Mouse (Mus musculus): ENCODE results near the gene Fkbp10. TPM values are rescaled to one million over a fixed set of nuclear protein-coding genes. Genes with fewer than 3 reads are reported as not detected.

The Fkbp10 gene
- total and polyA plus RNA-seq, 3 experiments: 0.55 TPM; not detected in 2

DNA sequence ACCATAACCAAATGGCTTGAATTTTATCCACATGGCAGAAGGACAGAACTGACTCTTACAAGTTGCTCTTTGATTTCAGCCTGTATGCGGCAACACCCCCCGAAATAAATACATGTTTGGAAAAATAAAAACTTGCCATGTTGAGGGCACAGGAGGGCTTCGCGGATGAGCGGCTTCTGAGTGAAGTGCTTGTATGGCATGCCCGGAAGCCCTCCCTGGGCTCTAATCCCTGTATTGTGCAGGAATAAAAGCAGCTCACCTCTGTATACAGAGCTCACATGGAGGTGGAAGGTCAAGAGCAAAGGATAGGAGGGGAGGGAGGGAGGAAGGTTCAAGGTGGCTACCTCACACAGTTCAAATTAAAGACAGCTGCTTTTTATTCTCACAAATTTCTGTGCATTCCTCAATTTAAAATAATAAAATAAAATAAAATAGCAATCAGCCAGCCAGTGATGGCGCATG is 23.6 kb upstream of the Fkbp10 start:
- Histone ChIP-seq H3K4me1 (ENCODE audit: insufficient read depth, low read depth, low read length) (no peaks in the 10 kb centered on the region), H3K9me3 (replicated peaks) (no peaks in the 10 kb centered on the region), H3K27me3 (ENCODE audit: insufficient read depth, low read length) (peaks cover 68% of the 10 kb centered on the region), H3K36me3 (replicated peaks) (no peaks in the 10 kb centered on the region), H3K4me3 (ENCODE audit: low read depth, low read length) (no peak overlapping the region)
- TF ChIP-seq GATA2 (IDR thresholded peaks at IDR 0.05; ENCODE audit: borderline replicate concordance, low read depth, low read length) (no peak), POLR2AphosphoS5 (IDR thresholded peaks at IDR 0.05; ENCODE audit: insufficient replicate concordance, low read depth, low read length) (no peak), CTCF (IDR thresholded peaks at IDR 0.05; ENCODE audit: low read depth, low read length) (no peak), GATA1 (IDR thresholded peaks at IDR 0.05; ENCODE audit: borderline replicate concordance, low read length) (no peak), TAL1 (conservative IDR thresholded peaks at IDR 0.05; ENCODE audit: low read depth, low read length) (no peak)
- no peak for ATAC-seq (ENCODE audit: extremely low read depth, insufficient number of reproducible peaks, low FRiP score, poor library complexity, severe bottlenecking)
- DNase-seq (ENCODE audit: low spot score): no peak

DNA sequence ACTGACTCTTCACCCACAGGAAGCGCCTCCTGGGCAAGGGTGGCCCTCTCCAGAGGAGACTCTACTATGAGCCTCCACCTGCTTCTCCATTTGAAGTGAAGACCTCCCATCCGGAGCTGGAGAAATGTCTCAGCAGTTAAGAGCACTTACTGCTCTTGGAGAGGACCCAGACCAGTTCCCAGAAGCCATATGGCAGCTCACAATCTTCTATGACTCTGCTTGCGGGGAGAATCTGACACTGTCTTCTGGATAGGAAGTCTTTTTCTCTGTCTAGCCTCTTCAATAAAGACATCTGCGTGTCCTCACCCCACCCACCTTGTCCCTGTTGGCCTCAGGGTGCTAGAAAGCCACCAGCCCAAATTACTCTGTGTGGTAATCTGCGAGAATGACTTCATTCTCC is 22.5 kb upstream of the Fkbp10 start:
- Histone ChIP-seq H3K4me3 (ENCODE audit: low read depth, low read length) (no peak overlapping the region), H3K27me3 (ENCODE audit: insufficient read depth, low read length) (peaks cover 69% of the 10 kb centered on the region), H3K9me3 (replicated peaks) (no peaks in the 10 kb centered on the region), H3K4me1 (ENCODE audit: insufficient read depth, low read depth, low read length) (peaks cover 5% of the 10 kb centered on the region; the same call in 1 of the 2 replicates), H3K36me3 (replicated peaks) (no peaks in the 10 kb centered on the region)
- ATAC-seq (ENCODE audit: extremely low read depth, insufficient number of reproducible peaks, low FRiP score, poor library complexity, severe bottlenecking): no peak
- TF ChIP-seq GATA2 (IDR thresholded peaks at IDR 0.05; ENCODE audit: borderline replicate concordance, low read depth, low read length): no peak
- DNase-seq (ENCODE audit: low spot score): no peak

DNA sequence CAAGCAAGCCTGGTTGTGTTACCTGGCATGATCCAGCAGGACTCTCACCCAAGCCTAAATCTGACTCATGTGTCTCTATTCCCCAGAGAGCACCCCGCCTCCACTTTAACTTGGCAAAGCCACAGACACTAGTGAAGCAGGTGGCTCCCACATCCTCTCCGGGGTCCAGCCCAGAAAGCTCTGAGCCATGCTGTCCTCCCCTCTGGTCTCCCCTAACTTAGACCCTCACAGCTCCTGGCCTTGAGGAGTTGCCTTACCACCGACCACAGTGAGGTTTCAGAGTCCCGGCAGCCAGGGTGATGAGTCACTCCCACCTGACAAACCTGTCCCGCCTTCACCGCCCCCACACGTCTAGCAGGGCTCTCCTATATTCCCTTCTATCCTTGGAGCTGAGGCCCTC is 21.8 kb upstream of the Fkbp10 start:
- Histone ChIP-seq H3K4me1 (ENCODE audit: insufficient read depth, low read depth, low read length) (peaks cover 5% of the 10 kb centered on the region; the same call in 1 of the 2 replicates), H3K36me3 (replicated peaks) (no peaks in the 10 kb centered on the region), H3K4me3 (ENCODE audit: low read depth, low read length) (no peak overlapping the region), H3K27me3 (ENCODE audit: insufficient read depth, low read length) (peaks cover 64% of the 10 kb centered on the region), H3K9me3 (replicated peaks) (no peaks in the 10 kb centered on the region)
- ATAC-seq (ENCODE audit: extremely low read depth, insufficient number of reproducible peaks, low FRiP score, poor library complexity, severe bottlenecking) (no peak), DNase-seq (ENCODE audit: low spot score) (no peak)
- TF ChIP-seq GATA2 (IDR thresholded peaks at IDR 0.05; ENCODE audit: borderline replicate concordance, low read depth, low read length): no peak
- no peak for TF ChIP-seq CTCF (IDR thresholded peaks at IDR 0.05; ENCODE audit: low read depth, low read length)
- no peak for TF ChIP-seq TAL1 (conservative IDR thresholded peaks at IDR 0.05; ENCODE audit: low read depth, low read length)
- no peak for TF ChIP-seq GATA1 (IDR thresholded peaks at IDR 0.05; ENCODE audit: borderline replicate concordance, low read length)
- TF ChIP-seq POLR2AphosphoS5 (IDR thresholded peaks at IDR 0.05; ENCODE audit: insufficient replicate concordance, low read depth, low read length): no peak

DNA sequence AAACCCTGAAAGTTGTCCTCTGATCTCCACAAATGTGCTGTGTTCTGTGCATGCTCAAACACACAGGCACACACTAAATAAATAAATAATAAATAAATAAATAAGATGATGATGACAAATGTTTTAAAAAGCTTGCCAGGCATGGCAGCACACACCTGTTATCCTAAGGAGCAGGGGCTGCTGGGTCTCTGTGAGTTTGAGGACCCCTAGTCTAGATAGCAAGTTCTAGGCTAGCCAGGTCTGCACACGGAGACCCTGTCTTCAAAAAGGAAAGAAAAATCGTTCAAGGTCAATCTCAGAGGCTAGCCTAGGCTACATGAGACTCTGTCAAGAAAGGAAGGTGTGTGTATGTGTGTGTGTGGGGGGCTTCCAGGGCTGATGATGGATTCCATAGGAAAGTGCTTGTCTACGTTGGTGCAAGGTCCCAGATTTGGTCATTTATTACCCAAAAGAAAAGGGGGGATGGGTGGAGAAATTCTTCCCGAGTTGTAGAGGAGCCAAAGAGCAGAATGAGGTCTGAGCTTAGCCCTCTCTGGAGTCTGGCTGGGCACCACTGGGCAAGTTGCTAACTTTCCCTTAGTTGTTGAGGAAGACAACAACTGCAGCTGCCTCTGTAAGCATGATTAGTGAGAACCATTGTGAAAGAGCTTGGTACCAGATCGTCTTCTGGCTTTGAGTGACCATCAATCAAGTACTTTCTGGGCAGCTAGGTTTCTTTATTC is 21.0 kb upstream of the Fkbp10 start:
- H3K4me3 ChIP-seq (ENCODE audit: low read depth, low read length): no peak overlapping the region
- H3K27me3 ChIP-seq (ENCODE audit: insufficient read depth, low read length): peaks cover 64% of the 10 kb centered on the region
- no peaks in the 10 kb centered on the region for H3K9me3 ChIP-seq (replicated peaks)
- no peak for ATAC-seq (ENCODE audit: extremely low read depth, insufficient number of reproducible peaks, low FRiP score, poor library complexity, severe bottlenecking)
- no peak for DNase-seq (ENCODE audit: low spot score)
- TF ChIP-seq POLR2AphosphoS5 (IDR thresholded peaks at IDR 0.05; ENCODE audit: insufficient replicate concordance, low read depth, low read length): no peak
- no peak for TF ChIP-seq GATA1 (IDR thresholded peaks at IDR 0.05; ENCODE audit: borderline replicate concordance, low read length)
- no peak for TF ChIP-seq CTCF (IDR thresholded peaks at IDR 0.05; ENCODE audit: low read depth, low read length)
- no peak for TF ChIP-seq TAL1 (conservative IDR thresholded peaks at IDR 0.05; ENCODE audit: low read depth, low read length)
- no peak for TF ChIP-seq GATA2 (IDR thresholded peaks at IDR 0.05; ENCODE audit: borderline replicate concordance, low read depth, low read length)
- peaks cover 5% of the 10 kb centered on the region; the same call in 1 of the 2 replicates for H3K4me1 ChIP-seq (ENCODE audit: insufficient read depth, low read depth, low read length)
- no peaks in the 10 kb centered on the region for H3K36me3 ChIP-seq (replicated peaks)

DNA sequence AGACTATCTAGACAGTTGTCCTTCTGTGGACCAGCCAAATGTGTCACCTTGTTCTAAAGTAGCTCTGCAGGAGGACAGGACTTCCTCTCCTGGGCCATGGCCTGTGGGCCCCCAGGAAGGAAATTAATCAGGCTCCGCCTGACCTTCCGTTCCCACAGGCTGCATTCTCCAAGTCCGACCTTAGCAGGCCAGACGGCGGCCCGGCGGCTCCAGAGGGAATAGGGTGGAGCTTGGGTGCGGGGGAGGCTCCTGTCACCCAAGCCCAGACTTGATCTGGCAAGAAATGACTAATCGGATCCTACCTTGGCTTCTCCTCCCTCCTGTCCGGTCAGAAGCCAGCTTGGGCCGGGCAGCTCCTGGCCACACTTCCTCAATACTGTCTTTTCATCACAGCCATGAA is 20.3 kb upstream of the Fkbp10 start:
- H3K4me1 ChIP-seq (ENCODE audit: insufficient read depth, low read depth, low read length): peaks cover 5% of the 10 kb centered on the region; the same call in 1 of the 2 replicates
- no peak for DNase-seq (ENCODE audit: low spot score)
- ATAC-seq (ENCODE audit: extremely low read depth, insufficient number of reproducible peaks, low FRiP score, poor library complexity, severe bottlenecking): no peak
- peaks cover 62% of the 10 kb centered on the region for H3K27me3 ChIP-seq (ENCODE audit: insufficient read depth, low read length)
- no peaks in the 10 kb centered on the region for H3K36me3 ChIP-seq (replicated peaks)
- H3K9me3 ChIP-seq (replicated peaks): no peaks in the 10 kb centered on the region
- no peak overlapping the region for H3K4me3 ChIP-seq (ENCODE audit: low read depth, low read length)
- no peak for TF ChIP-seq GATA1 (IDR thresholded peaks at IDR 0.05; ENCODE audit: borderline replicate concordance, low read length)
- no peak for TF ChIP-seq POLR2AphosphoS5 (IDR thresholded peaks at IDR 0.05; ENCODE audit: insufficient replicate concordance, low read depth, low read length)
- TF ChIP-seq GATA2 (IDR thresholded peaks at IDR 0.05; ENCODE audit: borderline replicate concordance, low read depth, low read length): no peak
- no peak for TF ChIP-seq CTCF (IDR thresholded peaks at IDR 0.05; ENCODE audit: low read depth, low read length)
- no peak for TF ChIP-seq TAL1 (conservative IDR thresholded peaks at IDR 0.05; ENCODE audit: low read depth, low read length)

DNA sequence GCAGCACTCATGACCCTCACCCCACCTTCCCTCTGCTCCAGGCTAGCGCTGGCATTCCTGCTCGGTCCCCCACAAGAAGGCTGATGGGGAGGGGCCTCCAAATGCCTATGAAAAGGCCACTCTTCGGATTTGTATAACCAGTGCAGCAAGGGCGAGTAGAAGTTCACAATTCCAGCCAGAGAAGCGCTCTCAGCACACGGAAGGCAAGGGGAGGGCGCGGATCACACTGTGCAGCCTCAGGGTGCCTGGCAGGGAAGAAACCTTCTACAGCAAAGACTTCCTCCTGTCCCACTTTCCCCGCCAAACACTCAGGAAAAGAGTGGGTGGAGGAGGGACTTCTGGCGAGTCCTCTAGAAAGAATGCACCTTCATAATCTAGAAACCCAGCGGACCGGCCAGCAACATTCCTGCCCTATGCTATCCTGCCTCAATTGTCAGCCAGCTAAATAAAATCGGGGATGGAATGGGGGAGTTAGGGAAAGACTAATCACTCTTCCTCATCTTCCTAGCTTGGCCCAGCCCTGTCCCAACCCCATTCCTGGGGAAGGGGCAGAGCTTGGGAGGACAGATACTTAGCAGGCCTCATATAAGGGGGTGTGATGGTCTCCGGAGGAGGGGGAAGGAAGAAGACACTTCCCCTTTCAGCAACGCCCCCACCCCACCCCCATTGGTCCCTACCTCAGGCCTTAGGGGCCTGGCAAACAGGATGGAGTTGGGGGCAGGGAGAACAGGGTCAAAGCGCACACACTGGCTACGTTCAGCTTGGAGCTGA is 19.5 kb upstream of the Fkbp10 start:
- no peak overlapping the region for H3K4me3 ChIP-seq (ENCODE audit: low read depth, low read length)
- DNase-seq (ENCODE audit: low spot score): no peak

More for the DNA sequence above, 19.5 kb upstream of the Fkbp10 start:
- H3K4me1 ChIP-seq (ENCODE audit: insufficient read depth, low read depth, low read length): peaks cover 5% of the 10 kb centered on the region; the same call in 1 of the 2 replicates
- no peak for ATAC-seq (ENCODE audit: extremely low read depth, insufficient number of reproducible peaks, low FRiP score, poor library complexity, severe bottlenecking)
- TF ChIP-seq GATA1 (IDR thresholded peaks at IDR 0.05; ENCODE audit: borderline replicate concordance, low read length) (no peak), TAL1 (conservative IDR thresholded peaks at IDR 0.05; ENCODE audit: low read depth, low read length) (no peak), GATA2 (IDR thresholded peaks at IDR 0.05; ENCODE audit: borderline replicate concordance, low read depth, low read length) (no peak), POLR2AphosphoS5 (IDR thresholded peaks at IDR 0.05; ENCODE audit: insufficient replicate concordance, low read depth, low read length) (no peak), CTCF (IDR thresholded peaks at IDR 0.05; ENCODE audit: low read depth, low read length) (no peak)
- no peaks in the 10 kb centered on the region for H3K9me3 ChIP-seq (replicated peaks)
- no peaks in the 10 kb centered on the region for H3K36me3 ChIP-seq (replicated peaks)
- peaks cover 57% of the 10 kb centered on the region for H3K27me3 ChIP-seq (ENCODE audit: insufficient read depth, low read length)
